Mouse (Mus musculus) embryonic facial prominence, embryonic 11.5 days (tissue): ENCODE measurements around the gene Prim2. TPM values are rescaled to one million over a fixed set of nuclear protein-coding genes. Genes with fewer than 3 reads are reported as not detected.

Experiments
- ATAC-seq: fragments of 200-750 bp; cut with Nextera tagmentation; replicated peaks from 2 replicates; pipeline ENCODE4 v1.8.0; 2017; ENCODE audit warnings: low read depth; ENCODE audit not compliant: insufficient number of reproducible peaks, low FRiP score, low TSS enrichment
- DNase-seq: peaks from one replicate; pipeline ENCODE4 v3.0.0-alpha.2; 2015; ENCODE audit warnings: low spot score
- H3K27ac ChIP-seq: fragments of 300-500 bp; sonication (generic); replicated peaks from 2 replicates; pipeline ENCODE4 v1.5.1; 2014; ENCODE audit warnings: mild to moderate bottlenecking, low read depth, low read length, control low read depth
- H3K27me3 ChIP-seq: fragments of 300-500 bp; sonication (generic); 2 replicates; pipeline ENCODE4 v1.6.1; 2014; ENCODE audit warnings: mild to moderate bottlenecking, low read length, moderate library complexity, mixed read lengths; ENCODE audit not compliant: control insufficient read depth, insufficient read depth
- H3K36me3 ChIP-seq: fragments of 300-500 bp; sonication (generic); replicated peaks from 2 replicates; pipeline ENCODE4 v1.6.1; 2014; ENCODE audit warnings: low read depth, mild to moderate bottlenecking, low read length, moderate library complexity, mixed read lengths; ENCODE audit not compliant: control insufficient read depth, insufficient read depth
- H3K4me1 ChIP-seq: fragments of 300-500 bp; sonication (generic); 2 replicates; pipeline ENCODE4 v1.6.1; 2014; ENCODE audit warnings: low read length, mixed read lengths; ENCODE audit not compliant: control insufficient read depth, insufficient read depth
- H3K4me2 ChIP-seq: fragments of 300-500 bp; sonication (generic); 2 replicates; pipeline ENCODE4 v1.6.1; 2014; ENCODE audit warnings: low read depth, mild to moderate bottlenecking, control low read depth, low read length, moderate library complexity
- H3K4me3 ChIP-seq: fragments of 300-500 bp; sonication (generic); 2 replicates; pipeline ENCODE4 v1.5.1; 2014; ENCODE audit warnings: low read depth, low read length, control low read depth
- H3K9ac ChIP-seq: fragments of 300-500 bp; sonication (generic); replicated peaks from 2 replicates; pipeline ENCODE4 v1.6.1; 2014; ENCODE audit warnings: mild to moderate bottlenecking, control low read depth, low read length
- H3K9me3 ChIP-seq: fragments of 300-500 bp; sonication (generic); replicated peaks from 2 replicates; pipeline ENCODE4 v1.6.1; 2016; ENCODE audit warnings: mild to moderate bottlenecking, low read length, inconsistent platforms, mixed read lengths; ENCODE audit not compliant: control insufficient read depth
- WGBS: fragments of 180-500 bp; shearing (Covaris S2); extraction: QIAGEN DNeasy Blood & Tissue Kit; methylation state at CpG from one replicate; pipeline ENCODE4 v1.1.7; 2014; 5-methylcytosine and 5-hydroxymethylcytosine counted together
- polyA plus RNA-seq: library from polyadenylated mRNA; unstranded; fragments of >200 nt; fragmentation: Nextera tagmentation; extraction: Ambion mirVana; gene quantifications from 2 replicates; pipeline ENCODE4 v1.2.1, GENCODE M21; 2014

The Prim2 gene
- polyA plus RNA-seq, 1 experiment from 2014 or later = 56.3 TPM

DNA sequence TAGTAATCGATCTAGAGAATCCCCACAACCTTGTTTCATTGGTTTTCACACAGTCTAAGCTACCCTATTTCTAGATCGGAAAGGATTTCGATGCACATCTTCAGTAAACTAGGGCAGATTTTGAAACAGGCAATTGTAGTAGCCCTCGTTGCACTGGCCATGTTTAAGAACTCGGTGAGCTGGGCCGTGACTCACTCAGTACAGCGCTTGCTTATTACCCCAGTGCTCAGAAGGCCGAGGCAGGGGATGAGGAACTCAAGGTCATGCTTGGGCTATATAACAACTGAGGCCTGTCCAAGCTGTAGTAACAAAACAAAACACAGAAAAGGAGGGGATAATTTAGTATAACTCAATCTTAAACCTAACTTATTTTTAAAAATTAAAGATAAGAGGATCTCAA is 208.9 kb downstream of the Prim2 start:
- H3K4me3 ChIP-seq = no peak overlapping the region
- H3K9me3 ChIP-seq = no peaks in the 10 kb centered on the region
- H3K27me3 ChIP-seq = no peaks in the 10 kb centered on the region
- no peak overlapping the region for H3K4me2 ChIP-seq
- H3K27ac ChIP-seq = no peak overlapping the region
- no peak overlapping the region for H3K9ac ChIP-seq
- no peaks in the 10 kb centered on the region for H3K4me1 ChIP-seq
- no peak for ATAC-seq
- H3K36me3 ChIP-seq = no peaks in the 10 kb centered on the region
- WGBS = 77% methylated on average over 8 of the region's 8 CpGs
- DNase-seq = no peak

DNA sequence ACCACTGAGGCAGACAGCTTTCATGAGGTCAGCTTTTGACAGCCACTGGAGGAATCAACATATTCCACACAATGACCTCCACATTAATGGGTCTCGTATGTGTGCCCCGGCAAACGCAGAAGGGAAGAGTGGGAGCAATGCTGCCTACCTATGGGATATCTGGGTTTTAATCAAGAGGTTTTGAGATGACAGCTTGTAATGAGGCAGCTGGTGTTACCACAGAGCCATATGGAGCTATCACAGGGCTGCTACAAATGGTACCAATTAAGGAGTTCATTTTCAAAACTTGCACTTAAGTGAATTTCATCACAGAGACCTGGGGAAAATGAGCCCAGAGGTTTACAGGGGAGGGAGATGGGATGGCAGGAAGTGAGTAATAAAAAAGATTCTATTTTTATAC is 209.3 kb downstream of the Prim2 start:
- Histone ChIP-seq H3K9me3 (no peaks in the 10 kb centered on the region), H3K9ac (no peak overlapping the region), H3K27ac (no peak overlapping the region), H3K4me2 (no peak overlapping the region), H3K4me1 (no peaks in the 10 kb centered on the region), H3K27me3 (no peaks in the 10 kb centered on the region), H3K36me3 (no peaks in the 10 kb centered on the region), H3K4me3 (no peak overlapping the region)
- ATAC-seq (no peak), DNase-seq (peak; percentile 19)
- 55% methylated on average over 3 of the region's 3 CpGs for WGBS

DNA sequence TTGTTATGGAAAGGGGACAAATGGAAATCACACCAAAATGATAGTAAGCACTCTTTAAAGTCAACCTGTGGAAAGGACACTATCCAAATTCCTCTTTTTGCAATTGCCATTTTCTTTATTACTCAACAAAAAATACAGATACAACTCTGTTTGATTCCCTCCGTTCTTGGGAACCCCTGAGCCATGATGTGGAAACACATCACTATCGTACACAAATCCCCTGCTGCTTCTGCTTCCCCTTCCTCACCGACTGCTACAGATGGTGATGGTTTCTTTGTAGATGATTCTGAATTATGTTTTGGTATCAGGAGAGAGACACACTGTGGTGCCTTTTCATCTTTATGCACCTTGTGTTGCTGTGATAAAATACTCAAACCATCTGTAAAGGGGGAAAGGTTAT is 210.6 kb downstream of the Prim2 start:
- no peaks in the 10 kb centered on the region for H3K36me3 ChIP-seq
- H3K4me3 ChIP-seq = no peak overlapping the region
- DNase-seq (no peak), ATAC-seq (no peak)
- H3K27me3 ChIP-seq = no peaks in the 10 kb centered on the region
- H3K27ac ChIP-seq = no peak overlapping the region
- H3K9me3 ChIP-seq = no peaks in the 10 kb centered on the region
- H3K4me1 ChIP-seq = no peaks in the 10 kb centered on the region
- no peak overlapping the region for H3K9ac ChIP-seq
- H3K4me2 ChIP-seq = no peak overlapping the region
- 87% methylated on average over 3 of the region's 3 CpGs for WGBS

DNA sequence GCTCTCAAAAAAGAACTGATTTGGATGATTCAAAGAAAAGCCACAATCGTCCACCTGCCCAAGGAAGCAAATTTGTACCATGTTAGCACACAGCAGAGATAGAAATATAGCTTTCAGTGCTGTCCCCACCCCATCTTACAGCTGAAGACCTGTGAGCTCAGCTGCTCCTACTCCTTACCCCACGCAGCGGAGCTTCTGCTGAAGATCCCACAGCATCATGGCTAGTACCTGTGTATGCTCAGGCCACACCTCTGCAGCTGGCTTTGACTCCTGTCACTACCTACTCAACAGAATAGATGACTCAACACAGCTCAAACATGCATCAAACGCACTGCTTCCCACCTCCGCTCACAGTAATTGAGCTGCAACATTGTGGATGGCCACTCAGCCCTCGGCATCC is 215.3 kb downstream of the Prim2 start:
- H3K9me3 ChIP-seq = no peaks in the 10 kb centered on the region
- 92% methylated on average over 6 of the region's 6 CpGs for WGBS
- H3K27me3 ChIP-seq = no peaks in the 10 kb centered on the region
- no peak overlapping the region for H3K4me3 ChIP-seq
- H3K36me3 ChIP-seq = no peaks in the 10 kb centered on the region
- no peak overlapping the region for H3K4me2 ChIP-seq
- no peaks in the 10 kb centered on the region for H3K4me1 ChIP-seq
- no peak overlapping the region for H3K9ac ChIP-seq
- DNase-seq (no peak), ATAC-seq (no peak)
- no peak overlapping the region for H3K27ac ChIP-seq

DNA sequence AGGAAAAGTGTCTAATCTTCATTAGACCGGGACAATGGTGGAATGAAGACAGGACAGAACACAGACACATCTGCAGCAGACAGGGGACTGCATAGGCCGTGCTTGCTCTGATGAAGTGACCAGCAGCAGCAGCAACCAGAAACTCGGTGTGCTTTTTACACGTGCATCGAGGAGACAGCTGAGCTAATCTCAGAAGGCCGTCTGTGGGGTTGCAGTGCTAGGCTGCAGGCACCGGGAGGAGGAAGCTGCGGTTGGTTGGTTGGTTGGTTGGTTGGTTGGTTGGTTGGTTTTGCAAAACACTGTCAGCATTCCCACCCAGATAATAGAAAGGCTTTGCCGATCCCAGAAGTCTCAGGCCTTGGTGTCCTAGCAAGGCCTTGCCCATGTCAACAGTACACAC is 216.3 kb downstream of the Prim2 start:
- WGBS = 89% methylated on average over 9 of the region's 9 CpGs

DNA sequence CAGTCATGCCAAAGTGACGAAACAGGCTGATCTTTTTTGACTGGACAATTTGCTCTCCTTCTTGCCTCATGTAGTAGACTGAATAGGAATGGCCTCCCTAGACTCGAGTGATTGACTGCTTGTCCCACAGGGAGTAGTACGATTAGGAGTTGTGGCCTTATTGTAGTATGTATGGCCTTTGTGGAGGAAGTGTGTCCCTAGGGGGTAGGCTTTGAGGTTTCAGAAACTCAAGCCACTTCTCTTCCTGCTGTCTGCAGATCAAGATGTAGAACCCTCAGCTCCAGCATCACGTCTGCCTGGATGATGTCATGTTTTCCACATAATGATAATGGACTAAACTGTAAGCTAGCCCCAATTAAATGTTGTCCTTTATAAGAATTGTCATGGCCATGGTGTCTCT is 222.4 kb downstream of the Prim2 start:
- H3K4me1 ChIP-seq = no peaks in the 10 kb centered on the region
- no peaks in the 10 kb centered on the region for H3K9me3 ChIP-seq
- DNase-seq (no peak), ATAC-seq (no peak)
- no peak overlapping the region for H3K9ac ChIP-seq
- no peak overlapping the region for H3K27ac ChIP-seq
- no peaks in the 10 kb centered on the region for H3K36me3 ChIP-seq
- H3K4me3 ChIP-seq = no peak overlapping the region
- H3K4me2 ChIP-seq = no peak overlapping the region
- 76% methylated on average over 4 of the region's 4 CpGs for WGBS
- H3K27me3 ChIP-seq = no peaks in the 10 kb centered on the region

More for the DNA sequence above, 216.3 kb downstream of the Prim2 start:
- no peak overlapping the region for H3K4me3 ChIP-seq
- no peaks in the 10 kb centered on the region for H3K27me3 ChIP-seq
- H3K4me1 ChIP-seq = no peaks in the 10 kb centered on the region
- H3K36me3 ChIP-seq = no peaks in the 10 kb centered on the region
- no peak for DNase-seq
- H3K27ac ChIP-seq = no peak overlapping the region
- no peak overlapping the region for H3K4me2 ChIP-seq
- ATAC-seq = no peak
- no peaks in the 10 kb centered on the region for H3K9me3 ChIP-seq
- H3K9ac ChIP-seq = no peak overlapping the region

DNA sequence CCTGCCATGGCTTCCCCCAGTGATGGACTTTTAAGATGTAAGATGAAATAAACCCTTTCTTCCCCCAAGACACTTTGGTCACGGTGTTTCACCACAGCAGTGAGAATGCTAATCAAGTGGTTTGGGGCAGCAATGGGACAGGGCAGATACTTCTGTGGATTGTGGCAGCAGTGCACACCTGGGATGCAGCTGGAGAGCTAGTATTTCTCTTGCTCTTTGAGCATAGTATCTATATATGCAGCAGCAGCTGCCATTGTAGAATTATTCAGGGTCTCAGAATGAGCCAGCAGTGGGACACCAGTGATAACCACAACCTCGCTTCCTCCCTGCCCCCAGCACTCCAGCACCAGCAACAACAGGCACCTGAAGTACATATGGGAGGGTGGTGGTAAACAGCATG is 233.4 kb downstream of the Prim2 start:
- Histone ChIP-seq H3K27me3 (no peaks in the 10 kb centered on the region), H3K4me1 (no peaks in the 10 kb centered on the region), H3K4me3 (no peak overlapping the region), H3K4me2 (no peak overlapping the region), H3K9ac (no peak overlapping the region), H3K27ac (no peak overlapping the region), H3K9me3 (no peaks in the 10 kb centered on the region), H3K36me3 (no peaks in the 10 kb centered on the region)
- WGBS = 86% methylated on average over 2 of the region's 2 CpGs
- no peak for ATAC-seq
- DNase-seq = no peak
